Mouse (Mus musculus): ENCODE results near the gene Gm10647. TPM values are rescaled to one million over a fixed set of nuclear protein-coding genes. Genes with fewer than 3 reads are reported as not detected.

Gm10647 gene
- total RNA-seq, 1 experiment from 2014 or later: 0.33 TPM

Other genes with a start within 250 kb of the Gm10647 start
- 46.8 and 51.1 TPM in 2 replicates for gene Usp3, start 203.9 kb upstream of the Gm10647 start, total RNA-seq (2021)
- gene Car12, start 83.4 kb upstream of the Gm10647 start, total RNA-seq (2021): 0.70 and 1.0 TPM in 2 replicates
- gene Aph1b, start 1.5 kb upstream of the Gm10647 start, total RNA-seq (2021): 3.1 and 4.5 TPM in 2 replicates
- 5.7 and 13.6 TPM in 2 replicates for gene Aph1c, start 37.7 kb downstream of the Gm10647 start, total RNA-seq (2021)
- 14.5 and 17.2 TPM in 2 replicates for gene Rab8b, start 122.6 kb downstream of the Gm10647 start, total RNA-seq (2021)
- 254 and 278 TPM in 2 replicates for gene Rps27l, start 149.0 kb downstream of the Gm10647 start, total RNA-seq (2021)
- 16.6 and 18.5 TPM in 2 replicates for gene Lactb, start 178.4 kb downstream of the Gm10647 start, total RNA-seq (2021)